Mouse (Mus musculus) ES-Bruce4 (cell line): ENCODE measurements around the gene Ndufb10. TPM values are rescaled to one million over a fixed set of nuclear protein-coding genes. Genes with fewer than 3 reads are reported as not detected.

ENCODE experiments used
- H3K27ac ChIP-seq: 2 replicates; pipeline ENCODE4 v1.5.1; 2012; ENCODE audit warnings: low read length, inconsistent platforms; ENCODE audit not compliant: insufficient read depth
- H3K27me3 ChIP-seq: 2 replicates; pipeline ENCODE4 v1.6.1; 2012; ENCODE audit warnings: mild to moderate bottlenecking, low read length, inconsistent platforms; ENCODE audit not compliant: control insufficient read depth, poor library complexity, insufficient read depth, severe bottlenecking
- H3K36me3 ChIP-seq: 2 replicates; pipeline ENCODE4 v1.6.1; 2012; ENCODE audit warnings: inconsistent platforms, mild to moderate bottlenecking, low read length, moderate library complexity; ENCODE audit not compliant: control insufficient read depth, poor library complexity, insufficient read depth, severe bottlenecking
- H3K4me1 ChIP-seq: one replicate; pipeline ENCODE4 v1.8.1; 2011; ENCODE audit warnings: low read length; ENCODE audit not compliant: control insufficient read depth, insufficient read depth
- H3K4me3 ChIP-seq: 2 replicates; pipeline ENCODE4 v1.5.1; 2011; ENCODE audit warnings: low read depth, mild to moderate bottlenecking, low read length
- H3K9ac ChIP-seq: 2 replicates; pipeline ENCODE4 v1.6.1; 2012; ENCODE audit warnings: low read depth, mild to moderate bottlenecking, inconsistent platforms; ENCODE audit not compliant: poor library complexity, severe bottlenecking
- H3K9me3 ChIP-seq: replicated peaks from 2 replicates; pipeline ENCODE4 v1.6.1; 2012; ENCODE audit warnings: mild to moderate bottlenecking, low read length, inconsistent platforms; ENCODE audit not compliant: control insufficient read depth, poor library complexity, insufficient read depth, severe bottlenecking
- CTCF ChIP-seq: IDR thresholded peaks from one replicate; pipeline ENCODE4 v1.8.1; 2011; ENCODE audit warnings: low read depth, low read length
- EP300 ChIP-seq: IDR thresholded peaks from 2 replicates; pipeline ENCODE4 v1.6.1; 2011; ENCODE audit warnings: low read depth, low read length; ENCODE audit not compliant: insufficient read depth
- POLR2A ChIP-seq: IDR thresholded peaks from one replicate; pipeline ENCODE4 v1.8.1; 2011; ENCODE audit warnings: low read length; ENCODE audit not compliant: insufficient read depth
- polyA plus RNA-seq: library from polyadenylated mRNA; stranded (reverse); fragments of >200 nt; gene quantifications from 2 replicates; pipeline ENCODE4 v1.2.4, GENCODE M21; 2011; ENCODE audit warnings: low read depth; ENCODE audit not compliant: missing spikeins, insufficient read depth, insufficient read length

Gene Ndufb10
- polyA plus RNA-seq, 1 experiment, result 90.9 TPM

DNA sequence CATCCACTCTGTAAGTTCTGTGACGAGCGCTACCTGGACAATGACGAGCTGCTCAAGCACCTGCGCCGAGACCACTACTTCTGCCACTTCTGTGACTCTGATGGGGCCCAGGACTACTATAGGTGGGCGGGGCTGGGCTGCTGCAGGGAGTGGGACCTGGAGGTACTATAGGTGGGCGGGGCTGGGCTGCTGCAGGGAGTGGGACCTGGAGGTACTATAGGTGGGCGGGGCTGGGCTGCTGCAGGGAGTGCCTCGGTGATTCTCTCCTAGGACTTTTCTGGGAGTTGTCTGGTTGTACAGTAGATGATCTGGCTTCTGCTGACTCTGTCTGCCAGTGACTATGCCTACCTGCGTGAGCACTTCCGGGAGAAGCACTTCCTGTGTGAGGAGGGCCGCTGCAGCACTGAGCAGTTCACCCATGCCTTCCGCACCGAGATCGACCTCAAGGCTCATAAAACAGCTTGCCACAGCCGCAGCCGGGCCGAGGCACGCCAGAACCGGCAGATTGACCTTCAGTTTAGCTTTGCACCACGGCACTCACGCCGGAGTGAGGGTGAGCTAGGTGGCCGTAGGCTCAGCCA is 46.7 kb downstream of the Ndufb10 start:
- Histone ChIP-seq H3K4me1 (peaks cover 4% of the 10 kb centered on the region), H3K9ac (no peak overlapping the region), H3K36me3 (peaks cover 42% of the 10 kb centered on the region), H3K27me3 (no peaks in the 10 kb centered on the region), H3K27ac (no peak overlapping the region), H3K4me3 (no peak overlapping the region), H3K9me3 (no peaks in the 10 kb centered on the region)
- TF ChIP-seq CTCF (no peak), EP300 (no peak), POLR2A (no peak)

DNA sequence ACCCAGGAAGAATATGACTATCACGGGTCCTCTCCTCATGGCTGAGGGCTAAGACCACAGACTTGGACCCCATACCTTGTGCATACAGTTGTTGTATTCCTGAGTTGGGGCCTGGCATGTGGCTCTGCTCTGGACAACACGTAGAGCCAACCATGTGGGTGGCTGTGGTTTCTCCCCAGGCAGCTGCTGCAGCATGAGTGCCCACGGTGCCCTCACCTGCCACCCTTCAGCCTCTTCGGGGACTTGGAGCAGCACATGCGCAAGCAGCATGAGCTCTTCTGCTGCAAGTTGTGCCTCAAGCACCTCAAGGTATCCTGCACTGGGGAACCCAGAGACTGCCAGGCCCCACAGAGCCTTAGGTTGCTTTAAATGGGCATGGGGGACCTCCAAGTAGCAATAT is 47.4 kb downstream of the Ndufb10 start:
- H3K9ac ChIP-seq, result no peak overlapping the region
- H3K4me1 ChIP-seq, result peaks cover 4% of the 10 kb centered on the region
- H3K27me3 ChIP-seq, result no peaks in the 10 kb centered on the region
- no peak overlapping the region for H3K4me3 ChIP-seq
- no peaks in the 10 kb centered on the region for H3K9me3 ChIP-seq
- H3K27ac ChIP-seq, result no peak overlapping the region
- peaks cover 42% of the 10 kb centered on the region for H3K36me3 ChIP-seq
- no peak for TF ChIP-seq CTCF
- no peak for TF ChIP-seq EP300
- TF ChIP-seq POLR2A, result no peak

DNA sequence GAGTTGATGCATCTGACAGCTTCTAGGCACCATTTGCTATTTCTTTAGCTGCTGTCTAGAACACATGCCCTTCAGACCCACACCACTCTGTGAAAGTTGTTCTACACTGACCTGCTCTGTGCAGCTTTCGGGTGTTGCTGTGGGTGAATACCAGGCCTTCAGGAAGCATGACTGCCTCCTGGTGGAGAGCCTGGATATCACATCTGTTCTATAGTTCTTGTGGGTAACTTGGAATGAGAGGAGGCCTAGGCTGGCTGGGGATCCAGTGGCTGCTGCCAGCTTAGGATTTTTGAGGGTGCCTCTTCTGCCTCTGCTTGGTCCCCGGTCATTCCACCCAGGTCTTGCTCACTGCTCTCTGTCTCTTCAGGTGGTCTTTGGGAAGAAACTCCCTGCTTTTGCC is 48.1 kb downstream of the Ndufb10 start:
- Histone ChIP-seq H3K9me3 (no peaks in the 10 kb centered on the region), H3K27me3 (no peaks in the 10 kb centered on the region), H3K4me3 (no peak overlapping the region), H3K36me3 (peaks cover 40% of the 10 kb centered on the region), H3K9ac (no peak overlapping the region), H3K27ac (no peak overlapping the region), H3K4me1 (peaks cover 4% of the 10 kb centered on the region)
- peak; percentile 64 for TF ChIP-seq CTCF
- TF ChIP-seq EP300, result no peak

DNA sequence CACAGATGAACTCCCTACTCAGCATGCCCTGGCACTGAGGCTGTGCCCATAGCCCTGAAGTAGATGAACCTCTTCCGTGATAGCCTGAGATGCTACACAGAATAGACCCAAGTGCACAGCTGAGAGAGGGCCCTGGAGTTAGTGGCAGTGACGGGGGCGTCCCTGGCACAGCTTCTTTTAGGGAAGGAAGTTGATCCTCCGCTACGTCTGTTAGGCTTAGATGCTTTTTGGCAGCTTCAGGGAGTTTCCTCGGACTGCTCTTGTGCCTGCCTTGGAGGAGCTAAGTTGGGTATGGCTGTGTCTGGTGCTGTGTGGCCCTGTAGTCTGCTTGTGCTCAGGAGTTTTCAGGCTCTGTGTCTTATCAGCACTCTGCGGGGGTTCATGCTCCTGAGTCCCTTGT is 50.0 kb downstream of the Ndufb10 start:
- H3K9ac ChIP-seq, result no peak overlapping the region
- H3K4me3 ChIP-seq, result no peak overlapping the region
- peaks cover 6% of the 10 kb centered on the region for H3K4me1 ChIP-seq

DNA sequence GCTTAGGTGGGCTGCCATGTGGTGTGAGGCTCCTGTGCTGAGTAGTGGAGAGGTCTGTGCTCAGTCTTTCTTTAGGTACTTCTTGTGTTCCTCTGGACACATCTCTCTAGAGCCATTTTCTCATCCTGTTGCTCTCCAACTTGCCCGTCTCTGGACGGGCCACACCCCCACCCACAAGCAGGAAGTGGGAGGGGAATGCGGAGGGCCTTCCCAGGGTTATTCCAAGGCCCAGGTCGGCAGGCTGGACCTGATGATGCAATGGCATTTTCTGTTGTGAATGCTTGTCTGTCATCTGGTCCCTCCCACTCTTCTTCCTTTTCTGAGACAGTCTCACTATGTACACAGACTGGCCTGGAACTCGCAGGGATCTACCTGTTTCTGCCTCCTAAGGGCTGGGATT is 52.1 kb downstream of the Ndufb10 start:
- TF ChIP-seq CTCF (no peak), EP300 (no peak), POLR2A (no peak)
- Histone ChIP-seq H3K27me3 (no peaks in the 10 kb centered on the region), H3K9ac (0 out of 2 replicates have a peak overlapping the region, but pooled peaks have one; percentile 1), H3K4me3 (peak overlapping the region; percentile 24), H3K36me3 (0 out of 2 replicates have a peak, but pooled peaks cover 5% of the 10 kb centered on the region), H3K4me1 (peaks cover 2% of the 10 kb centered on the region), H3K9me3 (no peaks in the 10 kb centered on the region), H3K27ac (no peak overlapping the region)

More for the DNA sequence above, 50.0 kb downstream of the Ndufb10 start:
- H3K9me3 ChIP-seq, result no peaks in the 10 kb centered on the region
- no peak overlapping the region for H3K27ac ChIP-seq
- peaks cover 21% of the 10 kb centered on the region for H3K36me3 ChIP-seq
- no peaks in the 10 kb centered on the region for H3K27me3 ChIP-seq
- TF ChIP-seq CTCF (no peak), POLR2A (no peak), EP300 (no peak)

Other genes starting within 250 kb of the Ndufb10 start
- 20.4 and 22.8 TPM in 2 replicates for gene Mlst8, start 245.4 kb downstream of the Ndufb10 start, polyA plus RNA-seq
- gene Caskin1, start 235.9 kb downstream of the Ndufb10 start, polyA plus RNA-seq, result 1.7 and 3.3 TPM in 2 replicates
- gene Traf7, start 196.5 kb downstream of the Ndufb10 start, polyA plus RNA-seq, result 145 and 168 TPM in 2 replicates
- 1.2 and 1.5 TPM in 2 replicates for gene Rab26, start 190.3 kb downstream of the Ndufb10 start, polyA plus RNA-seq
- gene Pkd1, start 174.6 kb downstream of the Ndufb10 start, polyA plus RNA-seq, result 13.0 and 14.8 TPM in 2 replicates
- gene Tsc2, start 91.8 kb downstream of the Ndufb10 start, polyA plus RNA-seq, result 51.1 and 53.2 TPM in 2 replicates
- 21.5 and 27.2 TPM in 2 replicates for gene Nthl1, start 91.8 kb downstream of the Ndufb10 start, polyA plus RNA-seq
- gene Slc9a3r2, start 74.2 kb downstream of the Ndufb10 start, polyA plus RNA-seq, result 10.3 and 13.5 TPM in 2 replicates
- gene Npw, start 66.0 kb downstream of the Ndufb10 start, polyA plus RNA-seq, result 1.6 TPM in 1 of 2 replicates, not detected in the other
- gene Zfp598, start 54.8 kb downstream of the Ndufb10 start, polyA plus RNA-seq, result 39.0 and 42.1 TPM in 2 replicates
- 8.1 and 8.9 TPM in 2 replicates for gene Syngr3, start 34.5 kb downstream of the Ndufb10 start, polyA plus RNA-seq
- gene Gfer, start 28.3 kb downstream of the Ndufb10 start, polyA plus RNA-seq, result 79.6 and 84.0 TPM in 2 replicates
- 1.2 and 2.3 TPM in 2 replicates for gene Noxo1, start 28.2 kb downstream of the Ndufb10 start, polyA plus RNA-seq
- 43.3 and 44.4 TPM in 2 replicates for gene Tbl3, start 16.8 kb downstream of the Ndufb10 start, polyA plus RNA-seq
- gene Rnf151, start 6.4 kb downstream of the Ndufb10 start, polyA plus RNA-seq, result not detected in 2 replicates
- gene Rps2, start 6.4 kb downstream of the Ndufb10 start, polyA plus RNA-seq, result 1,670 and 1,851 TPM in 2 replicates
- 0.65 TPM in 1 of 2 replicates, not detected in the other for gene Rpl3l, start 3.3 kb upstream of the Ndufb10 start, polyA plus RNA-seq
- gene Msrb1, start 12.2 kb upstream of the Ndufb10 start, polyA plus RNA-seq, result 27.8 and 34.5 TPM in 2 replicates
- gene Hs3st6, start 28.5 kb upstream of the Ndufb10 start, polyA plus RNA-seq, result 0.72 TPM in 1 of 2 replicates, not detected in the other
- not detected in 2 replicates for gene Meiob, start 79.8 kb upstream of the Ndufb10 start, polyA plus RNA-seq
- 26.9 and 30.2 TPM in 2 replicates for gene Hagh, start 115.7 kb upstream of the Ndufb10 start, polyA plus RNA-seq
- 11.2 and 11.7 TPM in 2 replicates for gene Fahd1, start 125.9 kb upstream of the Ndufb10 start, polyA plus RNA-seq
- gene Igfals, start 141.5 kb upstream of the Ndufb10 start, polyA plus RNA-seq, result 3.0 and 3.8 TPM in 2 replicates
- 29.8 and 39.0 TPM in 2 replicates for gene Nubp2, start 161.9 kb upstream of the Ndufb10 start, polyA plus RNA-seq
- 10.5 and 13.8 TPM in 2 replicates for gene Spsb3, start 162.2 kb upstream of the Ndufb10 start, polyA plus RNA-seq
- 4.0 and 6.8 TPM in 2 replicates for gene Eme2, start 170.6 kb upstream of the Ndufb10 start, polyA plus RNA-seq
- gene Mrps34, start 170.6 kb upstream of the Ndufb10 start, polyA plus RNA-seq, result 29.9 and 35.5 TPM in 2 replicates
- gene Nme3, start 172.0 kb upstream of the Ndufb10 start, polyA plus RNA-seq, result 31.1 and 32.3 TPM in 2 replicates
- gene Mapk8ip3, start 212.5 kb upstream of the Ndufb10 start, polyA plus RNA-seq, result 54.8 and 59.5 TPM in 2 replicates
- 220 and 226 TPM in 2 replicates for gene Jpt2, start 236.2 kb upstream of the Ndufb10 start, polyA plus RNA-seq